Mouse (Mus musculus): ENCODE measurements around the gene Map7.

DNA sequence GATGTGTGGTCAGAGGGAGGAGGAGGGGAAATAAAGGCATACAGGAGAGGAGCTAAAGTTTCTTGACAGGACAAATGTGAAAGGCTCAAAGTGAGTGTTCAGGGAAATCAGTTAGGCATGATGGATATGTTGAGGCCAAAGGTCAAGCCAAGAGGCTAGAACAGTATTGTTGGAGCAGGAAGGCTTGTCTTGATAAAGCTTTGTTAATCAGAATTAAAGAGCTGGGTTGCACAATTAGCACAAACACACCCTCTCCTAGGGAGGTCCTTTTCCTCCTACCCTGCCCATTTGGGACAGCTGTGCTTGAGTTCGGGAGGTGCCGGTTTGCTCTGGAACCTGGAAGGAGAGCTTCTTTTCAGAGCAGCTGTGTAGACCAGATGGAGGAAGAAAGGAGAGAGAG is 5.2 kb downstream of the Map7 start:
- TF ChIP-seq POLR2A (IDR thresholded peaks at IDR 0.05; ENCODE audit: borderline replicate concordance, insufficient read depth, low read length) (no peak), CTCF (IDR thresholded peaks at IDR 0.05; ENCODE audit: borderline replicate concordance, insufficient read depth, low read depth, low read length) (no peak)
